Mouse (Mus musculus): ENCODE measurements around the gene Ddx11.

GRCm38 (mm10) chr17:66076174-66076927 lies 47.0 kb upstream of the Ddx11 start:
- TF ChIP-seq MAX (IDR thresholded peaks at IDR 0.05; ENCODE audit: low read depth): no peak
- no peak for TF ChIP-seq E2F4 (IDR thresholded peaks at IDR 0.05; ENCODE audit: insufficient read depth)
- TF ChIP-seq POLR2A (IDR thresholded peaks at IDR 0.05; ENCODE audit: insufficient read length, low read depth): no peak
- no peak for TF ChIP-seq POLR2AphosphoS2 (IDR thresholded peaks at IDR 0.05; ENCODE audit: insufficient read length, low read depth)
